ENCODE assay signal across 35 mouse cellular contexts in genomic region chr14:103515419-103515818, GRCm38 (mm10). TPM values are rescaled to one million over a fixed set of nuclear protein-coding genes. Genes with fewer than 3 reads are reported as not detected.
"Had no signal": no experiment of that assay in that cellular context is flagged by ENCODE, and none has a peak within 500 bp of the region (broad histone marks: within the 10 kb centered on the region; RNA-seq: fewer than 3 reads in every experiment).

No protein-coding gene starts in this region.

- ATAC-seq: hindbrain, embryonic 16.5 days; hindbrain, postnatal 0 days; inflammation-experienced regulatory T-cells, adult 6 months; intestine, embryonic 15.5 days; intestine, embryonic 16.5 days; intestine, postnatal 0 days had no signal

- H3K9me3 ChIP-seq: heart, embryonic 13.5 days; heart, embryonic 15.5 days; hindbrain, embryonic 10.5 days; hindbrain, embryonic 12.5 days; hindbrain, embryonic 13.5 days; hindbrain, embryonic 15.5 days; intestine, embryonic 15.5 days had no signal

- H3K27me3 ChIP-seq: heart, embryonic 12.5 days; heart, embryonic 13.5 days; heart, embryonic 15.5 days; hindbrain, embryonic 12.5 days; hindbrain, embryonic 13.5 days; hindbrain, embryonic 15.5 days; intestine, embryonic 15.5 days had no signal

- H3K36me3 ChIP-seq: heart, embryonic 12.5 days; heart, embryonic 13.5 days; heart, embryonic 15.5 days; hindbrain, embryonic 10.5 days; hindbrain, embryonic 12.5 days; hindbrain, embryonic 13.5 days; hindbrain, embryonic 15.5 days; intestine, embryonic 15.5 days had no signal

- H3K9ac ChIP-seq: heart, embryonic 12.5 days; heart, embryonic 13.5 days; heart, embryonic 15.5 days; hindbrain, embryonic 12.5 days; hindbrain, embryonic 13.5 days; hindbrain, embryonic 14.5 days; hindbrain, embryonic 15.5 days; intestine, embryonic 15.5 days had no signal

- H3K4me3 ChIP-seq: heart, embryonic 12.5 days; heart, embryonic 13.5 days; heart, embryonic 15.5 days; hindbrain, embryonic 10.5 days; hindbrain, embryonic 12.5 days; hindbrain, embryonic 13.5 days; hindbrain, embryonic 15.5 days; intestine, embryonic 15.5 days; layer of hippocampus, adult 2 months; left cerebral cortex, adult 2 months had no signal

- H3K27ac ChIP-seq: heart, embryonic 13.5 days; heart, embryonic 15.5 days; hindbrain, embryonic 10.5 days; hindbrain, embryonic 12.5 days; hindbrain, embryonic 13.5 days; hindbrain, embryonic 14.5 days; hindbrain, embryonic 15.5 days; hindbrain, postnatal 0 days; intestine, embryonic 15.5 days; kidney, postnatal 0 days; layer of hippocampus, adult 2 months; left cerebral cortex, adult 2 months had no signal

- H3K4me2 ChIP-seq: heart, embryonic 11.5 days; heart, embryonic 12.5 days; heart, embryonic 13.5 days; heart, embryonic 15.5 days; hindbrain, embryonic 12.5 days; hindbrain, embryonic 13.5 days; hindbrain, embryonic 14.5 days; hindbrain, embryonic 15.5 days; intestine, embryonic 15.5 days had no signal

- H3K4me1 ChIP-seq: intestine, embryonic 15.5 days had no signal

- DNase-seq: heart, postnatal 10 days; heart, postnatal 14 days; heart, postnatal 36 days; heart, postnatal 4 days; kidney, adult 11 months; kidney, adult 18-20 months; kidney, adult 8-10 months; kidney, adult 9 months; kidney, postnatal 10 days; kidney, postnatal 14 days; kidney, postnatal 25 days; kidney, postnatal 36 days; kidney, postnatal 4 days; layer of hippocampus, adult 9-11 months; layer of hippocampus, postnatal 36 days had no signal

RNA-seq across cellular contexts. Expression of gene Scel, which starts 2.3 kb away (rescaled TPM):
- total RNA-seq: hematopoietic stem cell, adult 5-6 weeks had no signal
- polyA plus RNA-seq: large intestine, adult 2 months had no signal
